Mouse (Mus musculus) testis, adult 2 months (tissue): Measurements from ENCODE around the gene Cnot2.

ENCODE experiments used
- CTCF ChIP-seq: fragments of 200-500 bp; IDR thresholded peaks from 2 replicates; pipeline ENCODE4 v1.5.1; 2012; ENCODE audit warnings: low read depth, mild to moderate bottlenecking, inconsistent platforms, low read length, moderate library complexity; ENCODE audit not compliant: control insufficient read depth, insufficient read depth, insufficient replicate concordance
- POLR2A ChIP-seq: fragments of 200-500 bp; IDR thresholded peaks from 2 replicates; pipeline ENCODE4 v1.6.1; 2012; ENCODE audit warnings: low read depth, mild to moderate bottlenecking, inconsistent platforms, low read length, moderate library complexity; ENCODE audit not compliant: control insufficient read depth

GRCm38 (mm10) chr10:116473071-116473758 is 108.1 kb downstream of the Cnot2 start:
- no peak for TF ChIP-seq CTCF
- TF ChIP-seq POLR2A = no peak
